Mouse (Mus musculus) embryo, embryonic 9.5 days (tissue): ENCODE results near the gene Plekhh1.

ENCODE experiments used
- DNase-seq: peaks from one replicate; pipeline ENCODE4 v3.0.0-alpha.2; 2017; ENCODE audit errors: extremely low spot score

Gene Plekhh1

GRCm38 (mm10) chr12:79070736-79071333 is 41.9 kb downstream of the Plekhh1 start:
- DNase-seq = no peak

- DNase-seq = no peak
Observed at GRCm38 (mm10) chr12:79072576-79072975, 43.6 kb downstream of the Plekhh1 start.

- DNase-seq = no peak
Observed at GRCm38 (mm10) chr12:79073362-79073761, 44.4 kb downstream of the Plekhh1 start.

- peak; percentile 88 for DNase-seq
Observed at GRCm38 (mm10) chr12:79089182-79089812, 60.3 kb downstream of the Plekhh1 start, which contains the start of gene Pigh. TSS of gene Pigh (minus strand) at chr12:79089651.

- no peak for DNase-seq
Observed at GRCm38 (mm10) chr12:79092569-79092968, 63.6 kb downstream of the Plekhh1 start.

- peak; percentile 27 for DNase-seq
Observed at GRCm38 (mm10) chr12:79097106-79097752, 68.3 kb downstream of the Plekhh1 start.

GRCm38 (mm10) chr12:79103773-79104172 is 74.8 kb downstream of the Plekhh1 start:
- DNase-seq = no peak

- DNase-seq = no peak
Observed at GRCm38 (mm10) chr12:79104544-79104943, 75.6 kb downstream of the Plekhh1 start.

GRCm38 (mm10) chr12:79105312-79105711 is 76.3 kb downstream of the Plekhh1 start:
- no peak for DNase-seq

GRCm38 (mm10) chr12:79118991-79119390 is 90.0 kb downstream of the Plekhh1 start:
- no peak for DNase-seq

- peak; percentile 14 for DNase-seq
Observed at GRCm38 (mm10) chr12:79122820-79123219, 93.9 kb downstream of the Plekhh1 start.

GRCm38 (mm10) chr12:79130299-79131177 is 101.6 kb downstream of the Plekhh1 start, which contains the start of gene Arg2:
TSS of gene Arg2 (plus strand) at chr12:79130777.
- DNase-seq = peak; percentile 83
